Mouse (Mus musculus): ENCODE measurements around the gene Cfap157.

The Cfap157 gene

DNA sequence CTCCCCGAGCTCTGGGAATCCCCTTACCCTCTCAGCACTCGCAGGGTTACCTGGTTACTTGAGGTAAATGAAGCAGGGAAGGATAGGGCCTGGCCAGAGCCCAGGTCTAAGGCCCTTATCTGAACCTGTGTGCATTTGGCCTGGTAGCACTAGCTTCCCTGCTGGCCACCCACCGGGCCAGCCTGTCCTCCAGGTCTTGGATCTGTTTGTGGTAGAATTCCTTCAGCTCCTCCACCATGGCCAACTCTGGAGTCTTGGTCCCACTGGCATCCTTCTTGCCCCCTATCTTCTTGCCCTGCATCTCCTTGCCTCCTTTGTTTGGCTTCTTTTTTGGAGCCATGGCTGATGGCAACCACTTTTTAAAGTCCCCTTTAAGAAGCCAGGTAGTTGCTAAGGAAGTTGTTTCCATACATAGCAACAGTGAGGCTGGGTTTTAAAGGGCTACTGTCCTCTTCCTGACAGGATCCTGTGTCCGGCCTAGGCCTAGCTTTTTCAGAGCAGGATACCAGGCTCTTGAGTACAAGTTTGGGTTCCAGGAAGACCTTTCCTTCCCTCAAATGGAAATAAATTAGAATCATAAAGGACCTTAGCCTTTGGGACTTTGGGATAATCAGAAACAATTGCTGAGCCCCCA lies at the start of gene Cfap157:
Gene Cfap157 (minus strand): TSS at position 381 of the 634 bp plus-strand sequence.
- DNase-seq, result no peak

- no peak for DNase-seq
Measured at GRCm38 (mm10) chr2:32828979-32829676, 44.9 kb upstream of the Cfap157 start.

DNA sequence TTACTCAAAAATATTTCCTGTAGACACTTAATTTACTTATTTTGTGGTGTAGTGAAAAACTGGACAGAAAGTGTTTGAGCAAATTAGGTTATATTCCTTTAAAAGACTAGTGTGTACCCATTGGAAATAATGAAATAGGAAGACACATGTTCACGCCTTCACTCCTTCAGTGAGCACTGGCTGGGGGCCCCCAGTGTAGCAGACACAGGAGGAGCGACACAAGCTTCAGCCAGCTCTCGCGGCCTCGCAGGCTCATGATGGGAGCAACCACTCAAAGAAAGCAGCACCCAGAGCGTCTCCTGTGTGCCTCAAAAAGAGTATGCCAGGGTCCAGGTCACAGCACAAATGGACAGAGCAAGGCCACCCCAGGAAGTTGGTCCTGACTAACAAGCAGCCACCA lies 41.6 kb upstream of the Cfap157 start:
- DNase-seq, result no peak

DNA sequence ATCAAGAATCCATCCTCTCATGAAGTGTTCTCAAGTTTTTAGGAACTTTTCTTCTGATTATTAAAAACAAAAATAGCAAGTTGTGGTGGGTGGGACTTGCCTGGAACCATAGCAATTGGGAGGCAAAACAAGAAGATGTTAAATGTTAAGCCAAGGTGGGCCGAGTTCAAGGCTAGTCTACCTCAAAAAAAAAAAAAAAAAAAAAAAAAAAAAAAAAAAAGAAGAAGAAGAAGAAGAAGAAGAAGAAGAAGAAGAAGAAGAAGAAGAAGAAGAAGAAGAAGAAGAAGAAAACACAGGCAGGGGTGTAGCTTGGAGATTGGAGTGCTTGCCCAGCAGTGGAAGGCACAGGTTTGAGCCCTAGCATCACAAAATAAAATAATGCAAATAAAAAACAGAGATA lies 40.5 kb upstream of the Cfap157 start:
- DNase-seq, result no peak

DNA sequence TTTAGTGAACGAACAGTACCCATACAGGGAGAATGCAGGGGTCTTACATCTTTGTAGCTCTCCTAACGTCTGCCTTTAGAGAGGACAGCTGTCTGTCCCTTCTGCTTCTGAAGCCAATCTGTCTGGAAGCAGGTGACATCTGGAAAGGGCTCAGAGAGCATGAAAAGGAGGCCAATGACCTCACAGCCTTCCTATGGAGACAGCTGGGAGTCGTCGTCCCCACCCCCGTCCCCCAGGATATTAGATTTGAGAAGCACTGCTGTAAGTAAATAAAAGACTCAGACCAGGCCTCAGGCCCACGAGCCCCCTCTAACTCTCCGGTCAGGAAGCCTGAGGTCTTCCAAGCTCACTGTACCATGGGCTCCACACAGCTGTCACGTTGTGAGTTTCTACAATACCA lies 40.0 kb upstream of the Cfap157 start:
- DNase-seq, result no peak

- DNase-seq, result no peak
Measured at GRCm38 (mm10) chr2:32823579-32824154, 39.4 kb upstream of the Cfap157 start.

GRCm38 (mm10) chr2:32823153-32823552 lies 38.9 kb upstream of the Cfap157 start:
- DNase-seq, result no peak

GRCm38 (mm10) chr2:32822643-32823042 lies 38.4 kb upstream of the Cfap157 start:
- no peak for DNase-seq

DNA sequence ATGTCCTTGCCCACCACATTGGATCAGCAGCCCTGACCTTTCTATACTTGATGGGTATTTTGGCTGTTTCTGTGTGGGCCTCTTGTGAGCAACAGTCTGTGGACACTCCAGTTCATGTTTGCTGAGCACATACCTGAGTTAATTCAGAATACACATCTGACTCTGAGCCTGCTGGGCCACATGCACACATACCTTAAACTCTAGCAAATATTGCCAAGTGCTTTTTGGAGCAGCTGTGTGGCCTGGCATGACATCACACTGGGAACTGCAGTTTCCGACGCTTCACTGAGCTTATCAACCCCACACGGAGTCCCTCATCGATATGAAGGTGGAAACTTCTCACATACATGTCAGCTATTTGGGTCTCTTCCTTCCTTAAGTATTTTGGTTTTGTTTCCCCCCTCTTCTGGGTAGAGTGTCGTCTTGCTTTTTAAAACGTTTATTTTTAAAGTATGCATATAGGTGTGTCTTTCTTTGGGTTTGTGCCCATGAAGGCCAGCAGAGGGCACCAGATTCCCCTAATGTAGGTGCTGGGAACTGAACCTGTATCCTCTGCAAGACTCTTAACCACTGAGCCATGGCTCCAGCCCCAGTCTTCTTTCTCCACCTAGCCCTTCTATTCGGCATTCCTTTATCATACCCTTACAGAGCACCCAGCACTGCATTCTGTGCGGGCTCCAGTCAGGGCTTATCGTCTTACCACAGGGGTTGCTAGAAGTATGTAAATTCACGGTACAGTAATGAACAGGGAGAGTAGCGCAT lies 37.0 kb upstream of the Cfap157 start:
- DNase-seq, result no peak

DNA sequence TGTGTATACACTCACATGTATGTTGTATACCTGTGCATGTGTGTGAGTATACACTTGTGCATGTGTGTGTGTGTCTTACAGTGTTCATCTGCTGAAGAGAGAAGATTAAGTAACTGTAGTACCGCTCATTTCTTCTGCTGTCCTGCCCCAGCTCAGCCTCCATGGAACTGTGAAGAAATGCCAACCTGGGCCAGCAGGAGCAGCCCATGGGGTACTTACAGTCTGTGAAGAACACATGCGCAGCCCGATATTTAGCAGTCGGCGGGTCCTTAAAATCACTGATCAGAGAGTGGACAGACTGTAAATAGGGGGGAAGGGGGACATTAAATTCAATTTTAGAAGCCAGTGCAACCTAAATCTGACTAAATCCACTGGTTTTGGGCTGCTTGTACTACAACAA lies 34.0 kb upstream of the Cfap157 start:
- DNase-seq, result no peak

GRCm38 (mm10) chr2:32817589-32817988 lies 33.4 kb upstream of the Cfap157 start:
- no peak for DNase-seq

DNA sequence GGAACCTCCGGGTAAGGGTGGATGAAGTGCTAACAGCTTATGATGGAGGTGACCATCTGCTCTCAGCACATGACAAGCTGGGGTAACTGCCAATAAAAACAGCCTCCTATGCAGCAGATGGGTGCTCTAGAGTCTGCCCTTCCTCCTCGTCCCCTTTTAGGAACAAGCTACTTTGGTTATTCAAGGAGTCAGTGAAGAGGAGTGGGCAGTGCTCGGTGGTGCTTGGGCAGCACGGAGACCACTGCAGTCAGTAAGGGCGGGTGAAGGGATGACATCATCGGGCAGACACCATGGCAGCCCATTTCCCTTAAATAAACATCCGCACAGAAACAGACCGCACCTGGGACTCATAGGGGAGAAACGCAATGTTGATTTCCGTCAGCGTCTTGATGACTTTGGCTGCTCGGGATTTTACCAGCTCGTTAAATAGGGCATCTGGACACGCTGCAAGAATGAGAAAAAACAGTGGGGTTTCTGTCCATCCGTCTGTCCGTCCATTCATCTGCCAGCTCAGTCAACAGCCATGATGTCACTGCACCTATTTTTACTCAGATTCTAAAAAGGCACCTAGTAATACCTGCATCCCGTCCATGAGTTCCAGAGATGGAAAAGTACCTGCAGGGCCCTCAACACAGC lies 32.8 kb upstream of the Cfap157 start:
- DNase-seq, result peak; percentile 81

DNA sequence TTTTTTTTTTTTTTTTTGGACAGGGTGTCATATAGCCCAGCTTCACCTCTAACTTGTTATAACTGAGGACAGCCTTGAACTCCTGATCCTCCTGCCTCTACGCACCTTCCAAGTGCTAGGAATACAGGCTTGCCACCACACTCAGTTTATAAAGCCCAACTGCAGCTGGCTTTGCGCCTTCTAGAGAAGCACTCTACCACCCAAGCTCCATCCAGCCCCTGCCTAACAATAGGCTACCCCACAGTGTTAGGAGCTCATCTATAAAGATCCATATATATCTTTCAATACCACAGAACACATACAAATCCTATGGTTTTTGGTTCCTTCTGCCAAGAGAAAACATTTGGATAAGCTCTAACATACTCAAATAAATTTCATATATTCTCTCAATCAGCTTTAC lies 32.3 kb upstream of the Cfap157 start:
- no peak for DNase-seq

DNA sequence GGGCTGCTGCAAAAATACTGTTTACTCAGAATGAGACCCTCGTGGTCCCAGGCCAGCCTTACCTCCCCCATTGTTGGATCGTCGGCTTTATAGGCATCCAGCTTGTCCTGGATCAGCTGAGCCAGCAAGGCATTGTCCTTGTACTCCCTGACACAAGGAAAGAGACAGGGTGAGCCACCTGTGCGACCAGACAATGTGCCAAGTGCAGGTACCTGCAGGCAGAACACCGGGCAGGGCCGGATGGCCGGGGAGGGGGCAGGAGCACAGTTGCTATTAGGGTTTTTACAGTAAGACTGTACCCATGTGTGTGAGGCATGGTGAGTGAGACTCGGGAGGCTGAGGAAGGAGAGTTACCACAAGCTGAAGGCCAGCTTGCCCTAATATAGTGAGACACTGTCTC lies 27.7 kb upstream of the Cfap157 start:
- peak; percentile 61 for DNase-seq

DNA sequence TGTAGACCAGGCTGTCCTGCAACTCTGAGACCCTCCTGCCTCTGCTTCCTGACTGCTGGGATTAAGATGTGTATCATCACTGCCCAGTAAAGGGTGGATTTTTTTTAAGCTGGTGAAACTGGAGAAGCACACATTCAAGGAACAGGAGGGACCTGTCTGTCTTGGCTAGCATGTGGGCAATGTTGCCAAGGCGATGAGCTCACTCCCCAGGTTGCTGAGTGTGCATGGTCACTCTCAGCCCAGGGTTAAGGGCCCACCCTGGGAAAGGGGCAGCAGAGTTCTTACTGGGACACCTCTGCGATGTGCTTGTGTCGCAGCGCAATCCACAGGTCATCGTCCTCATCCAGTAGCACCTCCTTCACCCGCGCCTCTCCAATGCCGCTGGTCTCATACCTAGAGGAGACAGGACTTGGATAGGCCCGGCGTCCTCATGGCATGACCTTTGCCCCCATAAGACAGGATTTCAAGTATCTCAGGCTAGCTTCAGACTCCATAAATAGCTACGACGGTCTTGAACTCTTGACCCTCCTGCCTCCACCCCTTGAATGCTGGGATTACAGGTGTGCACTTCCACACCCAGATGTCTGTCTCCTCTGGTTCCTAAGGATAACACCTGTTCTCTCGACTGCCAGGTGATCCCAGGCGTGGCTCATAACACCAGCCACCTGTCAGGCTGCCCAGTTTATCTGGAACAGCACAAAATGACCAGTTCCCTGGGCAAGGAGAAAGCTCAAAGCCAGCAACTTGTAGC lies 24.8 kb upstream of the Cfap157 start:
- DNase-seq, result no peak

DNA sequence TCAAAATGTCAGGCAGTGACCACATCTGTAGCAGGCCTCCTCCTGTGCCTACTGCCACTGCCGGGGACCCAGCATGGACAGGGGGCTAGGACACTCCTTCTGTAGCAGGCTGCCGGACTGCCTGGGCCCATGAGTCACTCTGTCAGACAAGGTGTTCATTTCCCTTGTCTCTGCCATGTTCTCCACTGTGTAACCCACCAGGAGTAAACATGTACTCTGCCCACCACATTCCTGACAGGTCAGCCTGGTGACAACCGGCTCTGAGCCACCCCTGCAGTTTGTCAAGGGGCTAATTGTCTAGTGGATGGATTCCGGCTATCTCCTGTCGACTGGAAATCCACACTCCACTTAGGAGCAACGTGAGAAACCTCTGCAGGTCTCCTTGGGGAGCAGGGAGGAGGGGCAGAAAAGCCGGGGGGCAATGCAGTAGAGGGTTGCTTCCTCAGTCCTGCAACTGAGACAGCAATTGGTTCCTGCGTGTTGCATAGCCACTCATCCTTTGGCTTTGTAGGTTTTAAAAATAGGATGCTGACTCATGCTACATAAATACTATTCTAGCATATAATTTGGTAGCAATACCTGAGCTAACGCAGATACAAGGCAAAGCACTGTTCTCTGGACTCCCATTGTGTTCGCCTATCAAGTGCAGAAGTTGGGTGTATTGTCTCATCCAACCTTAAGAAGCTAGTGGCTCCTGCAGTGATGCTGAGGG lies 14.2 kb upstream of the Cfap157 start:
- DNase-seq, result no peak

- no peak for DNase-seq
Measured at GRCm38 (mm10) chr2:32795748-32796418, 11.7 kb upstream of the Cfap157 start.

DNA sequence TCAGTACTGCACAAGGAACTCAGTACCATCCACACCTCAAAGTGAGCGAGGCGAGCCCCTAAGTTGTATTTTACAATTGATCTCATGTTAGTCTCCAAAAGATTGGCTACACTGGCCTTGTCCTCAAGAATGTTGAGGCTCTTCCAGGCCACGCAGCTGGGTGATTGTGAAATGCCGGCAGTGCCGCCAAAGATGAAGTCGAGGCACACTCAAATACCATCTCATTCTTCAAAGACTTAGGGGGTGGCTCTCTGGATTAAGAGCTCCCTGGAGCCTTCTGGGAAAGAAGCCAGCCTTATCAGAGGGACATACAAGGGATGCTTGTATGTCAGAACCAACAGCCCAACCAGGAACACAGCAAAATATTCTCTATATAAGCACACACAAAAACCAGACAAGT lies 7.1 kb upstream of the Cfap157 start:
- no peak for DNase-seq

GRCm38 (mm10) chr2:32788581-32788980 lies 4.4 kb upstream of the Cfap157 start:
- no peak for DNase-seq

DNA sequence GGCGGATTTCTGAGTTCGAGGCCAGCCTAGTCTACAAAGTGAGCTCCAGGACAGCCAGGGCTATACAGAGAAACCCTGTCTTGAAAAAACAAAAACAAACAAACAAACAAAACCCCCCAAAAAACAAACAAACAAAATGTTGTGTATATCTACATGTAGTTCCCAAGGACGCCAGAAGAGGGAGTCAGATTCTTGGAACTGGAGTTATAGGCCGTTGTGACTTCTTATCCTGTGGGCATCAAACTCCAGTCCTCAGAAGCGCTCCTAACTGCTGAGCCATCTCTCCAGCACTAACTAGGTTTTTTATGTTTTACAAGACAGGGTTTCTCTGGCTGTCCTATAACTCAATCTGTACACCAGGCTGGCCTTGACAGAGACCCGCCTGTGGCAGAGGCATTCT lies 2.9 kb upstream of the Cfap157 start:
- DNase-seq, result no peak

- no peak for DNase-seq
Measured at GRCm38 (mm10) chr2:32781710-32782109, 2.5 kb downstream of the Cfap157 start.
